Mouse (Mus musculus) midbrain, embryonic 14.5 days (tissue): ENCODE data around the gene Tdg. TPM values are rescaled to one million over a fixed set of nuclear protein-coding genes. Genes with fewer than 3 reads are reported as not detected.

ENCODE experiments used
- ATAC-seq: fragments of 200-750 bp; cut with Nextera tagmentation; 2 replicates; pipeline ENCODE4 v1.8.0; 2017; ENCODE audit warnings: moderate number of reproducible peaks, moderate library complexity; ENCODE audit not compliant: low FRiP score, low TSS enrichment
- DNase-seq: peaks from one replicate; pipeline ENCODE4 v3.0.0-alpha.2; 2015
- H3K27ac ChIP-seq: fragments of 300-500 bp; sonication (generic); replicated peaks from 2 replicates; pipeline ENCODE4 v1.5.1; 2014; ENCODE audit warnings: mild to moderate bottlenecking, low read depth, low read length, moderate library complexity
- H3K27me3 ChIP-seq: fragments of 300-500 bp; sonication (generic); 2 replicates; pipeline ENCODE4 v1.6.1; 2014; ENCODE audit warnings: low read length, control low read depth, mixed read lengths; ENCODE audit not compliant: control insufficient read depth, insufficient read depth
- H3K36me3 ChIP-seq: fragments of 300-500 bp; sonication (generic); 2 replicates; pipeline ENCODE4 v1.6.1; 2014; ENCODE audit warnings: low read length, control low read depth; ENCODE audit not compliant: control insufficient read depth, insufficient read depth
- H3K4me1 ChIP-seq: fragments of 300-500 bp; sonication (generic); 2 replicates; pipeline ENCODE4 v1.6.1; 2014; ENCODE audit warnings: mild to moderate bottlenecking, antibody characterized with exemption, low read length, control low read depth; ENCODE audit not compliant: control insufficient read depth, insufficient read depth
- H3K4me2 ChIP-seq: fragments of 300-500 bp; sonication (generic); 2 replicates; pipeline ENCODE4 v1.6.1; 2014; ENCODE audit warnings: mild to moderate bottlenecking, low read length, moderate library complexity
- H3K4me3 ChIP-seq: fragments of 300-500 bp; sonication (generic); replicated peaks from 2 replicates; pipeline ENCODE4 v1.5.1; 2014; ENCODE audit warnings: low read depth, low read length
- H3K9ac ChIP-seq: fragments of 300-500 bp; sonication (generic); replicated peaks from 2 replicates; pipeline ENCODE4 v1.6.1; 2014; ENCODE audit warnings: mild to moderate bottlenecking, low read length, moderate library complexity
- H3K9me3 ChIP-seq: fragments of 300-500 bp; sonication (generic); 2 replicates; pipeline ENCODE4 v1.6.1; 2016; ENCODE audit warnings: low read length, control low read depth, mixed read lengths; ENCODE audit not compliant: control insufficient read depth
- WGBS: fragments of 180-500 bp; shearing (Covaris S2); extraction: QIAGEN DNeasy Blood & Tissue Kit; methylation state at CpG from one replicate; pipeline ENCODE4 v1.1.7; 2014; 5-methylcytosine and 5-hydroxymethylcytosine counted together
- polyA plus RNA-seq: library from polyadenylated mRNA; unstranded; fragments of >200 nt; fragmentation: Nextera tagmentation; extraction: Ambion mirVana; gene quantifications from 2 replicates; pipeline ENCODE4 v1.2.1, GENCODE M21; 2014

Gene Tdg
- polyA plus RNA-seq, 1 experiment from 2014 or later: 204 TPM

GRCm38 (mm10) chr10:82698712-82699261 lies 69.2 kb downstream of the Tdg start:
- H3K4me1 ChIP-seq: peaks cover 12% of the 10 kb centered on the region
- peak; percentile 96 for DNase-seq
- peak overlapping the region; percentile 83 for H3K4me2 ChIP-seq
- peaks cover 11% of the 10 kb centered on the region for H3K36me3 ChIP-seq
- peak; percentile 95 for ATAC-seq
- no peaks in the 10 kb centered on the region for H3K9me3 ChIP-seq
- under 1% methylated on average over 42 of the region's 42 CpGs for WGBS
- H3K9ac ChIP-seq: peak overlapping the region; percentile 86
- no peaks in the 10 kb centered on the region for H3K27me3 ChIP-seq
- H3K27ac ChIP-seq: peak overlapping the region; percentile 87
- H3K4me3 ChIP-seq: peak overlapping the region; percentile 89

- H3K4me1 ChIP-seq: peaks cover 12% of the 10 kb centered on the region
- WGBS: under 1% methylated on average over 59 of the region's 59 CpGs
- H3K9ac ChIP-seq: peak overlapping the region; percentile 86
- peak overlapping the region; percentile 87 for H3K27ac ChIP-seq
- DNase-seq (peak; percentile 49), ATAC-seq (peak; percentile 86)
- H3K4me2 ChIP-seq: peak overlapping the region; percentile 83
- peak overlapping the region; percentile 89 for H3K4me3 ChIP-seq
- peaks cover 14% of the 10 kb centered on the region for H3K36me3 ChIP-seq
- H3K27me3 ChIP-seq: no peaks in the 10 kb centered on the region
- no peaks in the 10 kb centered on the region for H3K9me3 ChIP-seq
Observed at GRCm38 (mm10) chr10:82699296-82699941, 69.8 kb downstream of the Tdg start.

Other genes with a start within 250 kb of the Tdg start
- not detected in 2 replicates for gene Gm1553, start 137.2 kb upstream of the Tdg start, polyA plus RNA-seq
- gene 1190007I07Rik, start 6.6 kb upstream of the Tdg start, polyA plus RNA-seq: 39.9 and 50.7 TPM in 2 replicates
- 0.77 and 1.3 TPM in 2 replicates for gene Glt8d2, start 60.8 kb downstream of the Tdg start, polyA plus RNA-seq
- 40.6 and 42.6 TPM in 2 replicates for gene Hcfc2, start 66.3 kb downstream of the Tdg start, polyA plus RNA-seq
- gene Nfyb, start 134.3 kb downstream of the Tdg start, polyA plus RNA-seq: 52.1 and 55.9 TPM in 2 replicates
- gene Txnrd1, start 204.1 kb downstream of the Tdg start, polyA plus RNA-seq: 118 and 150 TPM in 2 replicates
- 0.50 and 0.59 TPM in 2 replicates for gene Eid3, start 236.8 kb downstream of the Tdg start, polyA plus RNA-seq